Mouse (Mus musculus) heart, postnatal 0 days (tissue): Measurements from ENCODE around the gene Gm42957. TPM values are rescaled to one million over a fixed set of nuclear protein-coding genes. Genes with fewer than 3 reads are reported as not detected.
A peak's percentile ranks its signal among the peaks of the same experiment; 100 is the strongest.

Experiments used
- ATAC-seq: fragments of 200-750 bp; cut with Nextera tagmentation; 2 replicates; pipeline ENCODE4 v1.8.0; 2017; ENCODE audit warnings: low read depth, moderate number of reproducible peaks, moderate library complexity; ENCODE audit not compliant: insufficient read depth
- DNase-seq: peaks from one replicate; pipeline ENCODE4 v3.0.0-alpha.2; 2016; ENCODE audit warnings: low spot score
- H3K27ac ChIP-seq: fragments of 300-500 bp; sonication (generic); 2 replicates; pipeline ENCODE4 v1.5.1; 2014; ENCODE audit warnings: low read depth, mild to moderate bottlenecking
- H3K27me3 ChIP-seq: fragments of 300-500 bp; sonication (generic); 2 replicates; pipeline ENCODE4 v1.6.1; 2014; ENCODE audit warnings: low read length, mixed read lengths; ENCODE audit not compliant: control insufficient read depth, insufficient read depth
- H3K36me3 ChIP-seq: fragments of 300-500 bp; sonication (generic); replicated peaks from 2 replicates; pipeline ENCODE4 v1.6.1; 2014; ENCODE audit warnings: low read length, mixed read lengths; ENCODE audit not compliant: control insufficient read depth, insufficient read depth
- H3K4me1 ChIP-seq: fragments of 300-500 bp; sonication (generic); 2 replicates; pipeline ENCODE4 v1.6.1; 2014; ENCODE audit warnings: antibody characterized with exemption; ENCODE audit not compliant: control insufficient read depth, insufficient read depth
- H3K4me2 ChIP-seq: fragments of 300-500 bp; sonication (generic); 2 replicates; pipeline ENCODE4 v1.6.1; 2014; ENCODE audit warnings: low read depth, mild to moderate bottlenecking, low read length, moderate library complexity
- H3K4me3 ChIP-seq: fragments of 300-500 bp; sonication (generic); 2 replicates; pipeline ENCODE4 v1.5.1; 2014; ENCODE audit warnings: low read depth, low read length
- H3K9ac ChIP-seq: fragments of 300-500 bp; sonication (generic); replicated peaks from 2 replicates; pipeline ENCODE4 v1.6.1; 2014; ENCODE audit warnings: low read depth, low read length, mixed read lengths
- H3K9me3 ChIP-seq: fragments of 300-500 bp; sonication (generic); replicated peaks from 2 replicates; pipeline ENCODE4 v1.6.1; 2016; ENCODE audit warnings: low read length; ENCODE audit not compliant: control insufficient read depth
- CTCF ChIP-seq: IDR thresholded peaks from 2 replicates; pipeline ENCODE4 v1.5.1; 2016; ENCODE audit warnings: antibody characterized with exemption, control low read depth, low read depth
- EP300 ChIP-seq: IDR thresholded peaks from 2 replicates; pipeline ENCODE4 v1.6.1; 2016; ENCODE audit warnings: antibody characterized with exemption, low read depth
- WGBS: fragments of 180-500 bp; shearing (Covaris S2); extraction: QIAGEN DNeasy Blood & Tissue Kit; methylation state at CpG from one replicate; pipeline ENCODE4 v1.1.7; 2014; 5-methylcytosine and 5-hydroxymethylcytosine counted together
- polyA plus RNA-seq: library from polyadenylated mRNA; unstranded; fragments of >200 nt; fragmentation: Nextera tagmentation; extraction: Ambion mirVana; gene quantifications from 2 replicates; pipeline ENCODE4 v1.2.1, GENCODE M21; 2015
- total RNA-seq: library from RNA; depleted of rRNA; stranded (reverse); fragments of >200 nt; gene quantifications from 2 replicates; pipeline ENCODE4 v1.2.3, GENCODE M21; 2014; ENCODE audit warnings: low replicate concordance; rRNA removed

Gm42957 gene
- total RNA-seq: not detected in 2 replicates
- polyA plus RNA-seq: not detected in 2 replicates

DNA sequence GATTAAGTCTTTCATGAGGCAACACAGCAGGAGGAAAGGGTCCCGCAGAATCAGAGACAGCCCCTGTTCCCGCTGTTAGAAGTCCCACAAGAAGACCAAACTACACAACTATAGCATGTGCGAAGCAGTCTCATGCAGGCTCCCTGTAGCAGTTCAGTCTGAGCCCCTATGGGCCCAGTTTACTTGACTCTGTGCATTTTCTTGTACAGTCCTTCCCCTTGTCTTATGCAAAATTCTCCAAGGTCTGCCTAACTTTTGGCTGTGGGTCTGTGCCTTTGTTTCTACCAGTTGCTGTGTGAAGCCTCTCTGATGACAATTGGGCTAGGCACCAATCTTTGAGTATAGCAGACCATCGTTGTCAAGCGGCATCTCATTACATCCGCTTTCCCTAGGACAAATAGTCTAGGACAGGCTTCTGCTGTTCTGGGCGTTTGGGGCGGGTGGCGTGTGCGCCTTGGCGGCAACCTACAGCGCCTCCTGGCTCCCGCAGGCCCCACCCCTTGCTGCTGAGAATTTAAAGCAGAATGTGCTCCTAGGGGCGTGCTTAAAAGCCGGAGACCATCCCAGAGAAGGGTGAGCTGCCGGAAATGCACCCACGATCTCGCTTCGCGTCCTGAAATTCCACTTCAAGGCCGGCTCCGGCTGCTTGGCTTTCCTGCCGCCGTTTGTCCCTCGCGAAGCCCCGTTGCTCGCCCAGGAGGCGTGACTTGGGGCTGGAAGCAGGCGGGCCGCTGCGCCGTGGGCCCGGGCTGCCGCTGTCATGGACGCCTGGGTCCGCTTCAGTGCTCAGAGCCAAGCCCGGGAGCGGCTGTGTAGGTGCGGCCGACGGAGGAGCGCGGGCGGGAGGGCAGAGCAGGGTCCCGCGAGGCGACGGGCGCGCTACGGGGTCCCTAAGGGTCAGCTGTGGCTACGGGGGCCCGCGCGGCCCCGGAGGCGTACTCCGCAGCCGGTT is at the start of gene Gm42957, which contains the start of gene Pex11b:
TSS of gene Gm42957 (plus strand) at position 547 of the 952 bp plus-strand sequence.
TSS of gene Pex11b (plus strand) at position 449 of the 952 bp plus-strand sequence.
- H3K4me1 ChIP-seq: peaks cover 18% of the 10 kb centered on the region
- H3K27me3 ChIP-seq: no peaks in the 10 kb centered on the region
- 2% methylated on average over 57 of the region's 60 CpGs for WGBS
- H3K9me3 ChIP-seq: no peaks in the 10 kb centered on the region
- DNase-seq (peak; percentile 81), ATAC-seq (peak; percentile 87)
- H3K9ac ChIP-seq: peak within 1 kb of the TSS; percentile 96
- peak within 1 kb of the TSS; percentile 83 for H3K27ac ChIP-seq
- H3K4me3 ChIP-seq: peak within 1 kb of the TSS; percentile 80
- TF ChIP-seq CTCF (peak; percentile 49), EP300 (no peak)
- H3K4me2 ChIP-seq: peak within 1 kb of the TSS; percentile 91
- H3K36me3 ChIP-seq: peaks cover 36% of the 10 kb centered on the region

DNA sequence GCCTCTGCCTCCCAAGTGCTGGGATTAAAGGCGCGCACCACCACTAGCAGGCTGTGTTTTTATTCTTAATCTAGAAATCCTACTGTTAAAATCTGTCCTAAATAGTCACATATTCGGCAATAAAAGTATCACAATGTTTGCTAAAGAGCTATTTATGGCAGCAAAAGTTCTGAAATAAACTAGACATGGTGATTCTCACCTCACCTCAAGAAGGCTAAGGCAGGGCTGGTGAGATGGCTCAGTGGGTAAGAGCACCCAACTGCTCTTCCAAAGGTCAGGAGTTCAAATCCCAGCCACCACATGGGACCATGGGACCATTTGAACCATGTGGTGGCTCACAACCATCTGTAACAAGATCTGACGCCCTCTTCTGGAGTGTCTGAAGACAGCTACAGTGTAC is 44.6 kb upstream of the Gm42957 start:
- 0 out of 2 replicates have a peak, but pooled peaks cover 3% of the 10 kb centered on the region for H3K9me3 ChIP-seq
- no peak overlapping the region for H3K4me3 ChIP-seq
- H3K4me2 ChIP-seq: no peak overlapping the region
- no peaks in the 10 kb centered on the region for H3K36me3 ChIP-seq
- no peaks in the 10 kb centered on the region for H3K27me3 ChIP-seq
- H3K9ac ChIP-seq: no peak overlapping the region
- H3K27ac ChIP-seq: no peak overlapping the region
- ATAC-seq (no peak), DNase-seq (no peak)
- WGBS: 92% methylated on average over 4 of the region's 4 CpGs
- H3K4me1 ChIP-seq: no peaks in the 10 kb centered on the region; the same call in 1 of the 2 replicates
- TF ChIP-seq EP300: no peak
- no peak for TF ChIP-seq CTCF

DNA sequence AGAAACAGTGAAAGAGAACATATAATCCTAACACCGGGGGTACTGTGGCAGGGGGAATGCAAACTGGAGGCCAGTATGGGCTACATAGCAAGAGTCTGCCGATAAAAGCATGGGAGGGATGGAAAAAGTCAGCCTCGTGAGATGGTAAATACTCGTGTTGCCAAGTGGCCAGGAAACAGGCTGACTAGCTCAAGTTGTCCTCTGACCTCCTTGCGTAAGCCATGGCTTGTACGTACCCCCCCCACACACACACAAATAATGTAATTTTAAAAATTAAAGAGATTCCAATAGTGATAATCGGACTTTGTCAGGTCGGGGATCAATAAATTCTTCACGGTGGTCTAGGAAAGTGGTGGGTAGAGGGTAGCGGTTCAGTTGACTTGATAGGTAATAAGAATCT is 41.9 kb upstream of the Gm42957 start:
- under 1% methylated on average over 10 of the region's 10 CpGs for WGBS
- Histone ChIP-seq H3K27me3 (no peaks in the 10 kb centered on the region), H3K4me3 (peak overlapping the region; percentile 64), H3K9me3 (0 out of 2 replicates have a peak, but pooled peaks cover 3% of the 10 kb centered on the region), H3K4me2 (peak overlapping the region; percentile 93), H3K9ac (peak overlapping the region; percentile 71), H3K27ac (peak overlapping the region; percentile 87), H3K4me1 (no peaks in the 10 kb centered on the region; the same call in 1 of the 2 replicates), H3K36me3 (no peaks in the 10 kb centered on the region)
- ATAC-seq (no peak), DNase-seq (peak; percentile 63)
- TF ChIP-seq CTCF (no peak), EP300 (no peak)

DNA sequence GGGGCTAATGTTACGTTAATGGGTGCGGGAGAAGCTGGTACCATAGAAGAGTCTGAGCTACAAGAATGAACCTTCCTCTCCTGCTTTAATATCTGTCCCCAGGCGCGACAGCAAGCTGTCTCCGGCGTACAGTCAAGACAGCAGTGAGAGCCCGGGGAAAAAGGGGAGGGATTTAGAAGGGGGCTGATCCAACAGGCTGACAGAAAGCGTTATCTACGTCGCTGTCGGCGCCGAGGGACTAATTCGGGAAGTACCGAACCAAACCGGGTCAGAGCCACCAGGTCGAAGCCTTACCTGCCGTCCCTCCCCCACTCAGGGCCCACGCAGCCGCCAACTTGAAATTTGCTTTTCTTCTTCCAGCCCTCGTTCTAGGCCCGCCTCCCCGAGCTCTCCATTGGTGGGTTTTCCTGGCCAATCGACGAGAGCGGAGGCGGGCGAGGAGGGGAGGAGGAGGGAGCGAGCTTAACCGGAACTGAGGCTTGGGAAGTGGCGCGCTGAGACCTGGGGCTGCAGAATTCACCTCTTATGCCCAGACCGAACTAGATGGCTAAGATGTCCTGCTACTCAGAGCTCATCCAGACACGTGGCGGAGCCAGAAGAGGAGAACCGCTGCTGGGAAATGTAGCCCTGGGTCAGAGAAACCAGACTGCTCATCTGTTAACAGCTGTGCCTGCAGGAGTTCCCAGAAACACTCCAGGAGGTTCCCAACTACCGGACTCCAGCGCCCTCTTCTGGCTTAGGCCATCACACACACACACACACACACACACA is 41.3 kb upstream of the Gm42957 start, which contains the start of gene Polr3gl:
TSS of gene Polr3gl (minus strand) at position 392 of the 771 bp plus-strand sequence.
- Histone ChIP-seq H3K36me3 (no peaks in the 10 kb centered on the region), H3K4me2 (peak within 1 kb of the TSS; percentile 93), H3K27me3 (no peaks in the 10 kb centered on the region), H3K9me3 (0 out of 2 replicates have a peak, but pooled peaks cover 3% of the 10 kb centered on the region), H3K4me1 (no peaks in the 10 kb centered on the region; the same call in 1 of the 2 replicates), H3K4me3 (peak within 1 kb of the TSS; percentile 64), H3K27ac (peak within 1 kb of the TSS; percentile 87), H3K9ac (peak within 1 kb of the TSS; percentile 71)
- DNase-seq (peak; percentile 96), ATAC-seq (peak; percentile 86)
- TF ChIP-seq EP300: no peak
- TF ChIP-seq CTCF: no peak
- WGBS: under 1% methylated on average over 37 of the region's 38 CpGs

DNA sequence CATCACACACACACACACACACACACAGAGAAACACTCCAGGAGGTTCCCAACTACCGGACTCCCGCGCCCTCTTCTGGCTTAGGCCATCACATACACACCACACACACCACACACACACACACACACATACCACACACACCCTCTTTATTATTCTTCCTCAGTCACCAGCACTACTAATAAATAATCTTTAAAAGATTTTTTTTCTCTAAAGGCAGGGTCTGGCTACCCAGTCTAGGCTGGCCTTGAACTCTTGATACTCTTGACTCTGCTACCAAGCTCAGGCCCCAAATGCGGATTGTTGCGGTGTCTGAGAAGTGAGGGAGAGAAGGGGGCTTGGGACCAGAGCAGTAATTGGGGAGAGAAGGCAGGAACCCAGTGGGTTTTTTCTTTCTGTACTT is 40.4 kb upstream of the Gm42957 start:
- no peaks in the 10 kb centered on the region for H3K36me3 ChIP-seq
- ATAC-seq (no peak), DNase-seq (no peak)
- TF ChIP-seq CTCF (no peak), EP300 (no peak)
- 0 out of 2 replicates have a peak, but pooled peaks cover 3% of the 10 kb centered on the region for H3K9me3 ChIP-seq
- no peaks in the 10 kb centered on the region for H3K27me3 ChIP-seq
- no peaks in the 10 kb centered on the region; the same call in 1 of the 2 replicates for H3K4me1 ChIP-seq
- no peak overlapping the region for H3K4me2 ChIP-seq
- no peak overlapping the region for H3K27ac ChIP-seq
- no peak overlapping the region for H3K9ac ChIP-seq
- 81% methylated on average over 5 of the region's 5 CpGs for WGBS
- H3K4me3 ChIP-seq: no peak overlapping the region
